Mouse (Mus musculus) CD8-positive naive resting alpha-beta T cell, adult 2 months (primary cell): Measurements from ENCODE around the gene B130006D01Rik.

Experiments
- DNase-seq, 2 experiments: peaks; one replicate each; pipeline ENCODE4 v3.0.0; 2022; ENCODE audit warnings: low read depth in 2 of 2, low spot score in 2 of 2

B130006D01Rik gene

DNA sequence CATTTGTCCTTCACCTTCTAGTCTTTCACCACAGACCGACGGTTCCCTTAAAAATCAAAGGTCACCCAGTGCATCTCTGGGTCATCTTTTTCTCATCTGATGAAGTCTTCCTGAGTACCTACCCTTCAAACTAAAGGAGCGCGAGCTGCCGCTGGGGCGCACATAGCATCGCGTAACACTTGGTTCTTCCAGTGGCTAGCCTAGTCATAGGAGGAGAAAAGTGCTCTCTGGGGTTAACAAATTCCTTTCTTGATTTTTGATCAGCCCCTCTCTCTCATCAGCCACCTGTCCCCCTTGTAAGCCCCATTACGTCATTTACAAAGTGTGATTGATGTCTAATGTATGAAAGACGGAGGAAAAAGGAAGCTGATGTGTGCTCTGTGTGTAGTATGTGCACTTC lies 45.8 kb downstream of the B130006D01Rik start:
- DNase-seq, result no peak

DNA sequence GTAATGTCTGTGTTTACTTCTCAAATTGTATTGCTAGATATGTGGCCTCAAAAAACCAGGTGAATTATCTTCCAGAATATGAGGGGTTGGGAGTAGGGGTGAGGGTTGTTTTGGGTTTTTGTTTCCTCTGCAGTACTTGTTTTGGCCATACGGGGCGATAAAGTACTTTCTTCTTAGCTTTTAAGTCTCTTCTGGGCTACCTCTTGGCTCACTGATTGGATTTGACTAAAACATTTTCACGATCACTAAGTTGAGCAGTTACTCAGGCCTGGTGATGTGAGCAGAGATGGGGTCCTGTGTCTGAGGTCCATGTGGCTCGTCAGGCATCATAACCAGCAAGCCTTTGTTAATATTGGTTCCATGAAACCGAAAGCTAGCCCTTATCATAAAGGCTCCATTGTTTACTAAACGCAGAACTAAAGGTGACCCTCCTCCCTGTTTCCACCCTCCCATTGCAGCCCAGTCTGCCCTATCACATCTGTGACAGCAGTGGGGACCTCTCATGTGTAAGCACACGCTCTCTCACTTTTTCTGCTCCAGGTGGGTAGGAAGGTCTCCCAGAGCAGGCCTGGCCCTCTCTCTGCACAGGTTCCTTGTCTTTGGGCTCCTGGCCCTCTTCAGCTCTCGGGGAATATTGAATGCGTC lies 47.5 kb downstream of the B130006D01Rik start:
- DNase-seq, result no peak

DNA sequence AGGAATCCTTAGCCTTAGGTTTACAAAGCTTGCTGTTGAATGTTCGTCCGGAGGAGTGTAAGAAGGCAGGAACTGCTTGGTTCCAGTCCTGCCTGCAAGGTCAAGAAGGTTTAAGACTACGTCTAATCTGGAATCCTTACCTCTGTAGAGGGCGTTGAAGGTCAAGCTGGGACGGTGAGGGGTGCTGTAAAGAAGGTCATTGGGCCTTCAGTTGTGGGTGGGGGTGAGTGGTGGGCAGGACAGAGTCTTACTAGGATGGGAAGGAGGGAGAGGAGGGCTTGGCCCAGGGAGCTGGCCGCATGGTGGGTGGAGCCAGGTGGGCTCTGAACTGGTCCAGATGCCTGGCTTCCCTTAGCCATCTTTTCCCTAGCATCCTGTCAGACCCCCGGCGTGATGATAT lies 48.3 kb downstream of the B130006D01Rik start:
- no peak for DNase-seq

DNA sequence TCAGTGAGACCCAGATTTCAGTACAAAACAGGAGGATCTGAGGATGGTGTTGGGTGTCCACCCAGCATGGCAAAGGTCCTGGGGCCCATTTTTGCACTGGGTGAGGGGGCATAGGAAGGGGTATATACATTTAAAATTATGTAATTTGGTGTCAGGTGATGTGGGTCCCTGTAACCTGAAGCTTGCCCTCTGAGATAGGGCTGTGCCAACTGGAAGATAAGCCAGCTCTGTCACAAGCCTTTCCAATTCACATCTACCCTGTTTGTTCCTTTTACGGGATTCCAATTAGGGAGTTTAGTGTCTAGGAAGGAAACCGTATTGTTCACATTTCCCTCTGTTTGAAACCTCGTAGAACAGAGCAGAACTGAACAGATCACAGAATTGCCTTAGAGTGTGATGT lies 49.9 kb downstream of the B130006D01Rik start:
- no peak for DNase-seq
